Mouse (Mus musculus) adrenal gland (tissue): ENCODE measurements at regions not wholly inside any gene's neighbourhood (a gene's known extent, or its start where the extent isn't known, plus 50 kb on each side); places are given as distances from the start of the nearest gene placed in this dataset.
"Not testable (repeated sequence)": the region's sequence is repeated elsewhere in the genome, so short reads cannot be mapped to it uniquely, and the experiment has no call there.

ENCODE experiments used
- intact Hi-C: fragments of 180-260 bp; cut with DNase I; formaldehyde crosslinking; loops from one replicate; pipeline ENCODE4 v1.15.1; 2025

- intact Hi-C loops = loop anchor here (2.0 kb wide), 1 partner anchor 73 kb away; no protein-coding TSS in a partner anchor
Measured at GRCm38 (mm10) chr13:5347503-5348469, 513.5 kb upstream of the Klf6 start.

DNA sequence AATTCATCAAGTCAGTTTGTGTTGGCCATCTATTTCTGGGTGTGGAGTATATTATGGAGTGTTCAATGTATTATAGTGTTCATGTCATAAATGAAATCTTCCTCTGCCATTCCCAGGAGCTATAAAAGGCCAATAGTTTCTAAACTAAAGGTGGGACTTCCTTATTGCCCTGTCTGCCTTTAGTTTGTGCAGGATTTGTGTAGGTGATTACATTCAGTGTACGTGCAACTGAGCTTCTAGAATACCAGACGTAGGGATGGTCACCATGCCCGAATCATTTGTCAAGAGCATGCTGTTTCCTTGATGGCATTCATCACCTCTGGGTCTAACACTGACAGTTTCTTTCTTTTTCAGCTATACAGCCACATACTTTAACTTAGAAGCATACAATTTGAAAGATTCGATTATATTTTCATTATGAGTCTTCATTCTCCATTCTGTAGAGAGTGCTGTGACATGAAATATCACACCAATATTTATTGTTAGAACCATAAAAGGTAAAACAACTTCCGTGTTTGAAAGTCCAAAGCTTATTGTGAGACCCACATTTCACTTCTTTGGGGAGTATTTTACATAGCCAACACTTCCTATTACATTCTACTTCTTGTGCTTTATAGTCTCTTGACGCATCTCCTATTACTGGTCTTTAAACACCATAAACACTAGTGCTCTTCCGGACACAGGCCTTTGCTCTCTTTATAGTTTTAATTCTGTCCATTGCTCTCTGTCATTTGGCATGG lies 494.1 kb upstream of the Klf6 start:
- intact Hi-C loops = no loop called here

GRCm38 (mm10) chr13:5370007-5370406 lies 491.3 kb upstream of the Klf6 start:
- intact Hi-C loops = no loop called here

GRCm38 (mm10) chr13:5373191-5373590 lies 488.1 kb upstream of the Klf6 start:
- intact Hi-C loops = no loop called here

DNA sequence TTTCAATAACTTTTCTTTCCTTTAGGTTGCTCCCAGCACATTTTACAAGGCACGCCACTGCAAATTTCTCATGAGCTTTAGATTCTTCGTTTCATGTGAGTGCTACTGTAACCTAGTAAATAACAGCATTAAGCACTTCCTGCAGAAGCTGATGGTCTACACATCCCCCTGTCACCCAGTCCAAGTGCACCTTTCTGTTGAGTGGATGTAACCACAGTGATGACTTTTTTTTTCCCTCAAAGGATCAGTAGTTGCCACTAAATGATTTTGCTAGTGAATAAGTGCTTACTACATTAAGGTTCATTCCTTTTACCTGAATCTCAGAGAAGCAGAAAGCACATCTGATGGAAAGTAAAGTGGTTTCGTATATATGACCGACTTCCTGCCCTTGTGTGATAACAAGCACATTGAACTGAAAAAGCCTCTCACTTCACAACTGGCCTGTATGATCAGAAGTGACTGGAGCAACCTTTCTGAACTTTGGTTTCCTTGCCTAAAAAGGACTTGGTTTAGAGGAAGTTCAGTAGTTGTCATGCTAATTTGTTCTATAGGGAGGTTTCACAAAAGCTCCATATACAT lies 453.0 kb upstream of the Klf6 start:
- intact Hi-C loops = no loop called here

GRCm38 (mm10) chr13:5412052-5412451 lies 449.2 kb upstream of the Klf6 start:
- intact Hi-C loops = no loop called here

GRCm38 (mm10) chr13:5413009-5413408 lies 448.3 kb upstream of the Klf6 start:
- intact Hi-C loops = not testable (repeated sequence)

DNA sequence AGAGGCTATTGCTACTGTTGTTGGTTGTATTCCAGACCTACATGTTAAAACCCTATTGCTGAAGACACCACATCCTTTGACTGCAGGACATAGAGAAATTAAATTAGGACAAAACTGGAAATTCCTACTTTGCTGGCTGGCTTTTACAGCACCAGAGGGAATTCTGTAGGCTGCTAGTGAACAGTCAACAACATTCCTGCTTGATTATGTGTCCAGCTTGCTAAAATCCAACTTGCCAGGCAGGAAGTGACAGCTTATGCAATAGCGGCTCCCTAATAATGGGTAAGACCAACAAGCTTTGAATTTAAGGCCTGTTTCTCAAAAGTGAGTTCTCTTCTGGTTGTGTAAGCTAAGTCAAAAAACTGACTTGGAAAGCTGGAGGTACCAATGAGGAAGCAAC lies 437.2 kb upstream of the Klf6 start:
- intact Hi-C loops = no loop called here

DNA sequence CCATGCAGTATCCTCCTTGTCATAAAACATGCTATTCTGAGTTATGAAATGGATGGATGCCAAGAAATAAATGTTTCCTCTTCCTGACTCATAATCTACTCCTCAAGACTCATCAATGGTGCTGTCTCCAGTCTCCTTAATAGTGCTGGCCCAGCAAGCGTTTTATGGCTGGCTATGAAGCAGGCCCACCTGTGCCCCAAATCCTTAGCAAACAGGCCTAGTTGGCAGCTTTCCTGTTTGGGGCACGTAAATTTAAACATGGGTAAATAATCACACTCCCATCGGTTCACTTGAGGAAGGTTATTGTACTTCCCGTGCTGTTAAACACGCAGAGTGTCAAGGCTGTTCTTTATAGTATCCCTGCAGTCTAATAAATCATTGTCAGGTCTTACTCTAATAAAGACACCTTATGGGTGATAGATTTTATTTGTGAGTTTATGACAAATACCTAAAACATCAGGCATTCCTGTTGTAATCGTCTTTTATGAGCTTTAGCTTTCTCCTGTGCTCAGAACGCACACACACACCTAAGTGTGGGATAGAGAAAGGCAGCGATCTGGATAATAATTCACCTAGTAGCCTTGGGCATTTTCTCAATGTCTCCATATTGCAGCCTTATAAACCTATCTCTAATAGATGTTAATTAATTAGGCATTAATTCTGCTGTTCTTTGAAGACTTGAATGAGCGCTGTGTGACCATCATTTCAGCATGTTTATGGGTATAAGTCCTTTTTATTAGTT lies 435.6 kb upstream of the Klf6 start:
- intact Hi-C loops = no loop called here

DNA sequence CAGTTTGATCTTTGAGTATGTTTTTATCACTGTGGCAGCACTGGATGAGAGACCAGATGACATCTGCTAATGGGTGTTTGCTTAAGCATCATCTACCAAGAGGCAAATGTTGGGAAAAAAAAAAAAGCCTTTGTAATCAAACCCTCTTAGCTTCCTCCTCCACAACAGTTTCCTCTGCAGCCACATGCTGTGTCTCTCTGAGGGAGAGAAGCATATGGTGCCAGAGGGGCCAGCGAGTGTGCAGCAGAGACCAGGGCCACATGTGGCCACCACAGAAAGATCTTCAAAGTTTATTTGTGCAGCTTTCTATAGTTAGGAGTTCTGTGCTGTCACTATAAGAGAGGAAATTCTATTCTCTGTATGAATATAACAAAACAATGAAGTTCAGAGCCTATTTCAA lies 427.6 kb upstream of the Klf6 start:
- intact Hi-C loops = no loop called here

- intact Hi-C loops = no loop called here
Measured at GRCm38 (mm10) chr13:5435131-5435530, 426.2 kb upstream of the Klf6 start.

- intact Hi-C loops = no loop called here
Measured at GRCm38 (mm10) chr13:5436191-5436590, 425.1 kb upstream of the Klf6 start.

DNA sequence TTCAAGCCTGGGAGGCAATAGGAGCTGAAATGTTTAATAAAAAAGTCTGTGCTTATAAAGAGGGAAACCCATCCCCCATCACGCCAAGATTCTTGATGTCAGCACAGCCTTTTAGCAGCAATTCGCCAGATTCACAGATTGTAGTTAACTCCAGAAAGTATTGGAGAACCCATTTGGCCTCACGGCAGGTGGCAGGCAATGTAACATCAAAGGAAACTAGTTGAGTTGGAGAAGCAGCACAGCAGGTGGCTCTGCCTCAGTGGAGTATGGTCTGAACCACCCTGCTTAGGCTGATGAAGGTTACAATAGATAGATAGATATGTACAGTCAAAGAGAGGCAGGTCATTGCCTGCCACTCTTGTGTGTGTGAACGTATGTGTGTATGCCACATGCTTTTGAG lies 420.8 kb upstream of the Klf6 start:
- intact Hi-C loops = no loop called here

DNA sequence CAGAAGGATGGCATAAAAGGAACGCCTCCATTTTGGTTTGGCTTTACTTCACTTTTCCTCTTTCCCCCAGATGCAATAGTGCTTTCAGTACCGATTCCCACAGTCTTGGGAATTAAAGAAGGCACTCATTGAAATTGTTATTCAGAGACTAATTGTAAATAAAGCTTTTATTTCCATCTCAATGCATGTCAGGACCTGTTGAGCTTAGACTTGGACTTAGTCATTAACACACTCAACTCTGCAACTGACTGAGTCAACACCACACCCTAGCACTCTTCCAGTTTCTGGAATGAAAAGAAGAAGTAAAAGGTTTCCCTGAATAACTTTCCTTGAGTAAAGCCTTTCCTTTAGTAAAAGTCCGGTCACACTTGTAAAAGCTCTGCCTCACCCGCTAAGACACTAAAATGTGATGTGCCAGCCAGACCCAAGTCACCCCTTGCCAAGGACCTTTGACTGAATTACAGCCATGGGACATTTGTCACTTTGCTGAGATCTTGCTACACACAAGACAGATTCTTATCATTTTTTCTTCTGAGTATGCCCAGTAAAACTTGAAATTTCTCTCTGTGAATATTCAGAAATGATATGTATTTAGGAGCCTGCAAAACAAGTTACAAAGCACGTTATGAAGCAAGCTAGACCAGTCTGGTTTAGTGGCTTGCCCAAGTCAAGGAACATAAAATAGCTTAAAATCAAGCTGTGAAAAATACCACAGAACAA lies 416.4 kb upstream of the Klf6 start:
- intact Hi-C loops = no loop called here

DNA sequence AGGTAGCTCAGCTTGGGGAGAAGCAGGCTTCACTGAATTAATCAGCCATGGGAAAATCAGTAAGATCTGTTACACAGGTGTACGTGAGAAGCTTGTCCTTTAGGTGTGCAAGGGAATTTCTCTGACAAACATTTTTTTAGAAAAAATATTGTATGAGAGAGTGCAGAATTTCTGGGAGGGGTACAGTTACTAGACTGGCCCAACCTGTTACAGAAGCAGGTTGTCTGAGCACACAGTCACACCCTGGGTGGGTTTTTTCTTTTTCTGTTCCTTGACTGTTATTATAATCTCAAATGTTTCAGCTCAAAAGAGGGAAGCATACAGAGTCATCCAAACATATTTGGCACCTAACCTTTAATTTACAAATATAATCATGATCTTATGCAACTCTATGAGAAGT lies 412.7 kb upstream of the Klf6 start:
- intact Hi-C loops = no loop called here

DNA sequence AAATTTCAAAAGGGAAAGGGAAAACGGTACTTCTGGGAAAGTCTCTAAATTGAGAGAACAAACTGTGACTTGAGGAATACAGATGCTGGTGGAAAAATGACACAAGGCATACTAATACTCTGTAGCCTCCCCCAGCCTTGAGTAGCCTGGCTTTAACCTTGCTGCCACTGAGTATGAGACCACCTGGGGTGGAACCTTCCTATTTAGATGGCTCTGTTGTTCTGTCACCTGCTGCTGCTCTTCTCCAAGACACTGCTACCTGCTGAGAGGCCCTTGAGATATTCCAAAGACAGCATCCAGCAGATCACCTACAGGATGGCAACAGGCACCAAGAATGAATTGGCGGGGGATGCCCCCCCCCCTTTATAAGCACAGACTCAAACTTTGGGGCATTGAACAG lies 380.5 kb upstream of the Klf6 start:
- intact Hi-C loops = no loop called here

- intact Hi-C loops = no loop called here
Measured at GRCm38 (mm10) chr13:5492266-5492665, 369.0 kb upstream of the Klf6 start.

- intact Hi-C loops = no loop called here
Measured at GRCm38 (mm10) chr13:5497535-5497934, 363.7 kb upstream of the Klf6 start.

GRCm38 (mm10) chr13:5511784-5512183 lies 349.5 kb upstream of the Klf6 start:
- intact Hi-C loops = no loop called here

- intact Hi-C loops = no loop called here
Measured at GRCm38 (mm10) chr13:5515552-5515951, 345.7 kb upstream of the Klf6 start.

GRCm38 (mm10) chr13:5516088-5516487 lies 345.2 kb upstream of the Klf6 start:
- intact Hi-C loops = no loop called here
